Mouse (Mus musculus) kidney, postnatal 0 days (tissue): ENCODE measurements at regions not wholly inside any gene's neighbourhood (a gene's known extent, or its start where the extent isn't known, plus 50 kb on each side); places are given as distances from the start of the nearest gene placed in this dataset.

Experiments
- ATAC-seq: fragments of 200-750 bp; cut with Nextera tagmentation; replicated peaks from 2 replicates; pipeline ENCODE4 v1.8.0; 2017; ENCODE audit warnings: low read depth, moderate number of reproducible peaks, moderate TSS enrichment, moderate library complexity; ENCODE audit not compliant: low FRiP score
- DNase-seq: peaks from one replicate; pipeline ENCODE4 v3.0.0-alpha.2; 2016; ENCODE audit warnings: low spot score
- H3K27ac ChIP-seq: fragments of 300-500 bp; sonication (generic); 2 replicates; pipeline ENCODE4 v1.5.1; 2014; ENCODE audit warnings: mild to moderate bottlenecking
- H3K27me3 ChIP-seq: fragments of 300-500 bp; sonication (generic); 2 replicates; pipeline ENCODE4 v1.6.1; 2014; ENCODE audit warnings: low read length, mixed read lengths; ENCODE audit not compliant: insufficient read depth
- H3K36me3 ChIP-seq: fragments of 300-500 bp; sonication (generic); 2 replicates; pipeline ENCODE4 v1.6.1; 2014; ENCODE audit warnings: low read length, mixed read lengths; ENCODE audit not compliant: insufficient read depth
- H3K4me1 ChIP-seq: fragments of 300-500 bp; sonication (generic); replicated peaks from 2 replicates; pipeline ENCODE4 v1.6.1; 2014; ENCODE audit warnings: antibody characterized with exemption, low read length, mixed read lengths; ENCODE audit not compliant: insufficient read depth
- H3K4me2 ChIP-seq: fragments of 300-500 bp; sonication (generic); 2 replicates; pipeline ENCODE4 v1.6.1; 2014; ENCODE audit warnings: mild to moderate bottlenecking, low read length, moderate library complexity, mixed read lengths
- H3K4me3 ChIP-seq: fragments of 300-500 bp; sonication (generic); replicated peaks from 2 replicates; pipeline ENCODE4 v1.5.1; 2014; ENCODE audit warnings: low read depth, low read length
- H3K9ac ChIP-seq: fragments of 300-500 bp; sonication (generic); 2 replicates; pipeline ENCODE4 v1.6.1; 2014; ENCODE audit warnings: low read depth, low read length
- H3K9me3 ChIP-seq: fragments of 300-500 bp; sonication (generic); replicated peaks from 2 replicates; pipeline ENCODE4 v1.6.1; 2016; ENCODE audit warnings: low read length, inconsistent platforms, mixed read lengths
- CTCF ChIP-seq: IDR thresholded peaks from 2 replicates; pipeline ENCODE4 v1.5.1; 2016; ENCODE audit warnings: antibody characterized with exemption, low read depth, mild to moderate bottlenecking, moderate library complexity
- WGBS: fragments of 180-500 bp; shearing (Covaris S2); extraction: QIAGEN DNeasy Blood & Tissue Kit; methylation state at CpG from one replicate; pipeline ENCODE4 v1.1.7; 2014; 5-methylcytosine and 5-hydroxymethylcytosine counted together

GRCm38 (mm10) chr19:50854854-50855253 lies 176.4 kb upstream of the Sorcs1 start:
- Histone ChIP-seq H3K9ac (no peak overlapping the region), H3K27me3 (no peaks in the 10 kb centered on the region), H3K36me3 (no peaks in the 10 kb centered on the region), H3K4me2 (no peak overlapping the region), H3K4me3 (no peak overlapping the region), H3K27ac (no peak overlapping the region), H3K9me3 (no peaks in the 10 kb centered on the region), H3K4me1 (no peaks in the 10 kb centered on the region)
- TF ChIP-seq CTCF: no peak
- WGBS: 71% methylated on average over 1 of the region's 1 CpGs
- ATAC-seq (no peak), DNase-seq (no peak)

GRCm38 (mm10) chr19:50840499-50840898 lies 162.1 kb upstream of the Sorcs1 start:
- H3K4me2 ChIP-seq: no peak overlapping the region
- TF ChIP-seq CTCF: no peak
- 76% methylated on average over 1 of the region's 1 CpGs for WGBS
- ATAC-seq: no peak
- no peak for DNase-seq
- H3K27ac ChIP-seq: no peak overlapping the region
- no peaks in the 10 kb centered on the region for H3K9me3 ChIP-seq
- no peaks in the 10 kb centered on the region for H3K4me1 ChIP-seq
- H3K27me3 ChIP-seq: no peaks in the 10 kb centered on the region
- H3K9ac ChIP-seq: no peak overlapping the region
- H3K36me3 ChIP-seq: no peaks in the 10 kb centered on the region
- no peak overlapping the region for H3K4me3 ChIP-seq
